Mouse (Mus musculus) splenic B cell, adult 2 months (primary cell): ENCODE data around the gene Ppib.

Experiments used
- DNase-seq: peaks from one replicate; pipeline ENCODE4 v3.0.0-alpha.2; 2011; ENCODE audit warnings: low read depth, low spot score
- H3K27me3 ChIP-seq: 2 replicates; pipeline ENCODE4 v1.6.1; 2012; ENCODE audit warnings: mild to moderate bottlenecking, low read length, moderate library complexity, mixed read lengths; ENCODE audit not compliant: control insufficient read depth, poor library complexity, insufficient read depth, severe bottlenecking
- H3K36me3 ChIP-seq: 2 replicates; pipeline ENCODE4 v1.6.1; 2012; ENCODE audit warnings: mild to moderate bottlenecking, low read length, moderate library complexity, mixed read lengths; ENCODE audit not compliant: control insufficient read depth, poor library complexity, insufficient read depth, severe bottlenecking

Ppib gene

GRCm38 (mm10) chr9:66088411-66088810, 28.4 kb downstream of the Ppib start:
- Histone ChIP-seq H3K36me3 (peaks cover 7% of the 10 kb centered on the region), H3K27me3 (no peaks in the 10 kb centered on the region)
- peak; percentile 45 for DNase-seq

GRCm38 (mm10) chr9:66090593-66091244, 30.7 kb downstream of the Ppib start:
- Histone ChIP-seq H3K27me3 (no peaks in the 10 kb centered on the region), H3K36me3 (peaks cover 9% of the 10 kb centered on the region)
- no peak for DNase-seq

- Histone ChIP-seq H3K27me3 (no peaks in the 10 kb centered on the region), H3K36me3 (peaks cover 9% of the 10 kb centered on the region)
- no peak for DNase-seq
Observed at GRCm38 (mm10) chr9:66091327-66092231, 31.6 kb downstream of the Ppib start.

GRCm38 (mm10) chr9:66092664-66093063, 32.6 kb downstream of the Ppib start:
- DNase-seq: no peak
- Histone ChIP-seq H3K27me3 (no peaks in the 10 kb centered on the region), H3K36me3 (peaks cover 8% of the 10 kb centered on the region)

GRCm38 (mm10) chr9:66101577-66101976, 41.6 kb downstream of the Ppib start:
- no peak for DNase-seq
- peaks cover 12% of the 10 kb centered on the region for H3K36me3 ChIP-seq
- no peaks in the 10 kb centered on the region for H3K27me3 ChIP-seq

- DNase-seq: no peak
- Histone ChIP-seq H3K36me3 (peaks cover 13% of the 10 kb centered on the region), H3K27me3 (no peaks in the 10 kb centered on the region)
Observed at GRCm38 (mm10) chr9:66102668-66103067, 42.6 kb downstream of the Ppib start.

GRCm38 (mm10) chr9:66104601-66105000, 44.6 kb downstream of the Ppib start:
- peaks cover 15% of the 10 kb centered on the region for H3K36me3 ChIP-seq
- H3K27me3 ChIP-seq: no peaks in the 10 kb centered on the region
- no peak for DNase-seq

- DNase-seq: no peak
- peaks cover 16% of the 10 kb centered on the region for H3K36me3 ChIP-seq
- no peaks in the 10 kb centered on the region for H3K27me3 ChIP-seq
Observed at GRCm38 (mm10) chr9:66105168-66105567, 45.1 kb downstream of the Ppib start.

GRCm38 (mm10) chr9:66109574-66109973, 49.6 kb downstream of the Ppib start:
- H3K27me3 ChIP-seq: no peaks in the 10 kb centered on the region
- H3K36me3 ChIP-seq: peaks cover 8% of the 10 kb centered on the region; the same call in 1 of the 2 replicates

GRCm38 (mm10) chr9:66110126-66110525, 50.1 kb downstream of the Ppib start:
- DNase-seq: no peak
- H3K36me3 ChIP-seq: peaks cover 5% of the 10 kb centered on the region; the same call in 1 of the 2 replicates
- no peaks in the 10 kb centered on the region for H3K27me3 ChIP-seq

More at GRCm38 (mm10) chr9:66109574-66109973, 49.6 kb downstream of the Ppib start:
- no peak for DNase-seq

- Histone ChIP-seq H3K36me3 (peaks cover 3% of the 10 kb centered on the region; the same call in 1 of the 2 replicates), H3K27me3 (no peaks in the 10 kb centered on the region)
- no peak for DNase-seq
Observed at GRCm38 (mm10) chr9:66110611-66111379, 50.8 kb downstream of the Ppib start.

GRCm38 (mm10) chr9:66114341-66114740, 54.3 kb downstream of the Ppib start:
- no peak for DNase-seq
- 0 out of 2 replicates have a peak, but pooled peaks cover 2% of the 10 kb centered on the region for H3K36me3 ChIP-seq
- no peaks in the 10 kb centered on the region for H3K27me3 ChIP-seq
